In genomic region chr11:95391743-95392142, GRCm38 (mm10) we compare ENCODE assay signal across 10 mouse cellular contexts. TPM values are rescaled to one million over a fixed set of nuclear protein-coding genes. Genes with fewer than 3 reads are reported as not detected.
DNase-seq lines count a peak whose midpoint lies in the region; ATAC-seq and TF ChIP-seq lines count a peak whose summit lies in the region.
"Had no signal": no experiment of that assay in that cellular context is flagged by ENCODE, and none has a peak within 500 bp of the region (broad histone marks: within the 10 kb centered on the region; RNA-seq: fewer than 3 reads in every experiment).

No protein-coding gene starts in this region.

- in situ Hi-C loops in ES-E14 (cut with MboI; ENCODE audit: low sequenced_read_pairs in 2 of 2, unreplicated experiment in 2 of 2) = loop anchor here in 1 of 2 experiments (10.0 kb wide), 1 partner anchor 133 kb away; no protein-coding TSS in a partner anchor

- no peaks in the 10 kb centered on the region for H3K9me3 ChIP-seq in hindbrain, embryonic 13.5 days
- no peaks in the 10 kb centered on the region for H3K9me3 ChIP-seq in hindbrain, embryonic 14.5 days (ENCODE audit: control insufficient read depth, low read length)
- no peaks in the 10 kb centered on the region for H3K9me3 ChIP-seq in ES-E14 (ENCODE audit: control insufficient read depth, insufficient read depth, low read depth, low read length)
- H3K9me3 ChIP-seq: G1E had no signal

- no peak overlapping the region for H3K4me3 ChIP-seq in hindbrain, embryonic 13.5 days
- H3K4me3 ChIP-seq in hindbrain, embryonic 14.5 days (replicated peaks; ENCODE audit: low read length) = no peak overlapping the region
- no peak overlapping the region for H3K4me3 ChIP-seq in ES-E14 (ENCODE audit: insufficient read depth in 1 of 2, low read depth in 1 of 2, low read length in 2 of 2, poor library complexity in 1 of 2, severe bottlenecking in 1 of 2)

- no peak for DNase-seq in hindbrain, embryonic 14.5 days (ENCODE audit: low spot score)
- DNase-seq in ES-E14 (ENCODE audit: low read depth, low spot score) = no peak
- peak; percentile 89 for DNase-seq in cerebellum, adult 11-12 months
- peak; percentile 45 for DNase-seq in gastrocnemius, postnatal 14 days
- no peak for DNase-seq in spleen, postnatal 4 days (ENCODE audit: low spot score in 2 of 2)
- no peak for DNase-seq in ovary, postnatal 10 days (ENCODE audit: low spot score)
- DNase-seq: adrenal gland, adult 2 months; liver had no signal

- 0 out of 2 replicates have a peak overlapping the region, but pooled peaks have one; percentile 23 for H3K27ac ChIP-seq in hindbrain, embryonic 13.5 days
- no peak overlapping the region for H3K27ac ChIP-seq in hindbrain, embryonic 14.5 days
- no peak overlapping the region for H3K27ac ChIP-seq in ES-E14 (ENCODE audit: insufficient read depth, low read depth, low read length, poor library complexity, severe bottlenecking)

- WGBS in hindbrain, embryonic 13.5 days = 84% methylated on average over 5 of the region's 5 CpGs
- WGBS in hindbrain, embryonic 14.5 days = 74% methylated on average over 5 of the region's 5 CpGs

- intact Hi-C loops in gastrocnemius, postnatal 14 days (cut with DNase I; ENCODE audit: low total_unique reads) = loop anchor here (5.0 kb wide), 1 partner anchor 41 kb away; no protein-coding TSS in a partner anchor

- H3K4me2 ChIP-seq in hindbrain, embryonic 13.5 days = no peak overlapping the region
- no peak overlapping the region for H3K4me2 ChIP-seq in hindbrain, embryonic 14.5 days (replicated peaks)

- H3K27me3 ChIP-seq in hindbrain, embryonic 13.5 days = 0 out of 2 replicates have a peak, but pooled peaks cover 4% of the 10 kb centered on the region
- H3K27me3 ChIP-seq in hindbrain, embryonic 14.5 days (ENCODE audit: control insufficient read depth, insufficient read depth, low read length) = no peaks in the 10 kb centered on the region

- no peak overlapping the region for H3K9ac ChIP-seq in hindbrain, embryonic 13.5 days
- no peak overlapping the region for H3K9ac ChIP-seq in hindbrain, embryonic 14.5 days
- H3K9ac ChIP-seq in ES-E14 (ENCODE audit: insufficient read depth, low read depth, low read length, poor library complexity, severe bottlenecking) = 0 out of 2 replicates have a peak overlapping the region, but pooled peaks have one; percentile 16

- no peak for ATAC-seq in hindbrain, embryonic 13.5 days (ENCODE audit: low FRiP score)
- no peak for ATAC-seq in hindbrain, embryonic 14.5 days (ENCODE audit: low FRiP score)

- H3K36me3 ChIP-seq in hindbrain, embryonic 13.5 days = peaks cover 65% of the 10 kb centered on the region
- H3K36me3 ChIP-seq in hindbrain, embryonic 14.5 days (replicated peaks; ENCODE audit: control insufficient read depth, insufficient read depth) = peaks cover 62% of the 10 kb centered on the region
- peaks cover 31% of the 10 kb centered on the region for H3K36me3 ChIP-seq in ES-E14 (ENCODE audit: control insufficient read depth, insufficient read depth, low read length, poor library complexity, severe bottlenecking)

- H3K4me1 ChIP-seq in hindbrain, embryonic 13.5 days (replicated peaks) = peaks cover 12% of the 10 kb centered on the region
- H3K4me1 ChIP-seq in hindbrain, embryonic 14.5 days (replicated peaks; ENCODE audit: control insufficient read depth, insufficient read depth, low read length) = no peaks in the 10 kb centered on the region
- peaks cover 0 to 3% of the 10 kb centered on the region in 2 experiments; a peak in 1 of 4 replicates for H3K4me1 ChIP-seq in ES-E14 (ENCODE audit: control insufficient read depth in 2 of 2, insufficient read depth in 2 of 2, low read length in 2 of 2, poor library complexity in 1 of 2)

TF ChIP-seq in ES-E14, 5 proteins besides CTCF, POLR2A, EP300 and RAD21:
- TF ChIP-seq CHD2 (IDR thresholded peaks at IDR 0.05; ENCODE audit: low read depth, low read length) (no peak), HCFC1 (IDR thresholded peaks at IDR 0.05; ENCODE audit: borderline replicate concordance, insufficient read depth, low read length) (no peak), MAFK (IDR thresholded peaks at IDR 0.05; ENCODE audit: insufficient read depth, low read depth, low read length) (no peak), ZC3H11A (IDR thresholded peaks at IDR 0.05; ENCODE audit: borderline replicate concordance, low read depth, low read length) (no peak), ZNF384 (IDR thresholded peaks at IDR 0.05; ENCODE audit: low read depth, low read length) (no peak)
TF ChIP-seq in ES-E14: peak in this region for 0.

RNA-seq across cellular contexts. Expression of gene Slc35b1, which starts 7.3 kb away (rescaled TPM):
- polyA plus RNA-seq in hindbrain, embryonic 13.5 days (2015; fragmentation: Nextera tagmentation; extraction: Ambion mirVana) = 133 and 135 TPM in 2 replicates
- 144 and 153 TPM in 2 replicates for polyA plus RNA-seq in hindbrain, embryonic 14.5 days (2014; fragmentation: Nextera tagmentation; extraction: Ambion mirVana)
- 145 and 156 TPM in 2 replicates for total RNA-seq in ES-E14 (2012; rRNA removed)
- 10 to 100 TPM; 36.6 to 37.8 TPM for total RNA-seq in gastrocnemius, postnatal 14 days (2021)

RNA-seq across cellular contexts. Expression of gene Spop, which starts 22.1 kb away (rescaled TPM):
- polyA plus RNA-seq in hindbrain, embryonic 13.5 days (2015; fragmentation: Nextera tagmentation; extraction: Ambion mirVana) = 221 and 226 TPM in 2 replicates
- 160 and 167 TPM in 2 replicates for polyA plus RNA-seq in hindbrain, embryonic 14.5 days (2014; fragmentation: Nextera tagmentation; extraction: Ambion mirVana)
- 21.5 and 30.8 TPM in 2 replicates for total RNA-seq in ES-E14 (2012; rRNA removed)
- 100 to 1,000 TPM; 173 to 190 TPM for total RNA-seq in gastrocnemius, postnatal 14 days (2021)

RNA-seq across cellular contexts. Expression of gene Fam117a, which starts 54.9 kb away (rescaled TPM):
- polyA plus RNA-seq in hindbrain, embryonic 13.5 days (2015; fragmentation: Nextera tagmentation; extraction: Ambion mirVana) = 3.5 TPM in 2 replicates
- polyA plus RNA-seq in hindbrain, embryonic 14.5 days (2014; fragmentation: Nextera tagmentation; extraction: Ambion mirVana) = 2.8 and 3.5 TPM in 2 replicates
- 19.6 and 26.2 TPM in 2 replicates for total RNA-seq in ES-E14 (2012; rRNA removed)
- total RNA-seq in gastrocnemius, postnatal 14 days (2021) = 1 to 10 TPM; 4.4 to 6.5 TPM

Comparison
In these comparisons a context has a peak if more than half of its experiments do, and no peak if none do; other contexts are left out.
1. DNase-seq: peak in cerebellum, adult 11-12 months (single experiment) and gastrocnemius, postnatal 14 days (single experiment); none in hindbrain, embryonic 14.5 days (single experiment), ES-E14 (single experiment), spleen, postnatal 4 days (0 of 2) and ovary, postnatal 10 days (single experiment).